Mouse (Mus musculus) left cerebral cortex, postnatal 14 days (tissue): Measurements from ENCODE around the gene Pdia5. TPM values are rescaled to one million over a fixed set of nuclear protein-coding genes. Genes with fewer than 3 reads are reported as not detected.

Source experiments
- DNase-seq, 2 experiments: peaks; one replicate each; pipeline ENCODE4 v3.0.0; 2021 to 2022; ENCODE audit warnings: low spot score in 2 of 2, mixed read lengths in 1 of 2
- intact Hi-C: fragments of 180-260 bp; cut with DNase I; formaldehyde crosslinking; loops from one replicate; pipeline ENCODE4 v1.15.1; 2025
- microRNA-seq, 2 experiments: library from miRNA; unstranded; fragments of <30 nt; microRNA quantifications; one replicate each; pipeline ENCODE4 v1.2.0; 2022
- total RNA-seq, 2 experiments: library from RNA; stranded (reverse); gene quantifications; 2 replicates each; pipeline ENCODE4 v1.2.3; 2021

Gene Pdia5
- total RNA-seq, 2 experiments from 2014 or later, result 3.8 to 4.3 TPM

DNA sequence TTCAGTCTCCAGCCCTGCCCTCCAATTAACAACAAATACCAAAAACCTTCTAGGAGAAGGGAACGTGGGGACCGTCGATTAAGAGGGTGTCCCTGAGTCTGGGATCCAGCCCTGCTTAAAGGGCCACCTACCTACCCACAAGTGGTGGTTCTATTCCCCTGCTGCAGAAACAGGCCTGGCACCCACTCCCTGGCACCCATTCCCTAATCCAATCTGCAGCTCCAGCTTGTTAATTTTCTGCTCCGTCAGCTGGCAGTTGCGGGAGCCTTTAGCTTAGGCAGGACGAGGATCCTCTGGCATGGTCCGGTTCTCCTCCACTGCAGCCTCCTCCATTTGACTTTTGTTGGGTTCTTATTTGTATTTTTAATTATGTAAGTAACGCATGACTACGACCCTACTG lies 87.3 kb downstream of the Pdia5 start:
- no peak for DNase-seq

DNA sequence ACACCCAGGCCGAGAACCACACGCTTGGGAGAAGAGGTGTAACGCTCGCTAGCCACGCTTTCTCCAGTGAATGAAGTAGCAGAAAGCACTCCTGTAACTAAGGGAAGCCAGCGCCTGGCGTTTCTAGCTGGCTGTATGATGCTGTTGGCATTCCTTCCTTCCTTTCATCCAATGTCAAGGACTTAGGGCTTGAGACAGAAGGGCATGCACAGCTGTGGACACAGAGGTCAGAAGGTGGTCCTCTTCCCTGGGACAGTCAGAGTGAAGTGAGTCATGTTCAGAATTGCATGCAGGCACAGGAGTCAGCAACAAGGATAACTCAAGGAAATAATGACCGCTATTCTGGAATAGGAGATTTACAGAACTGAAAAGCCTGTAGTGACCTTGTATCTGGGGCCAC lies 97.9 kb downstream of the Pdia5 start:
- no peak for DNase-seq
- intact Hi-C loops, result no loop called here

More for the DNA sequence above, 87.3 kb downstream of the Pdia5 start:
- intact Hi-C loops, result no loop called here

DNA sequence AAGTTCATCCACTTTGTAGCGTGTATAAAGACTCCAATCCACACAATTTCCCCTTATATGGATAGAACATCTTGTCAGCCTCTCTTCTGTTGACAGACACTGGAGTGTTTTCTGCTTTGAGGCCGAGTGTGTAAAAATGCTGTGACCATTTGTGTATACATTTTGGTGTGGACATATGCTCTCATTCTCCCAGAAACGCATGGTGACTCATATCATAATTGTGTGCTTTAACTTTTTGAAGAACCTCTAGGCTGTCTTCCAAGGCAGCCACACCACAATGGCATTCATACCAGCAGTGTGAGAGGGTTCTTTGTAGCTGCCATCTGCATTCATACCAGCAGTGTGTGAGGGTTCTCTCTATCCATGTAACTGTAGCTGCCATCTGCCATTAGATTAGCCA lies 105.0 kb downstream of the Pdia5 start:
- no peak for DNase-seq
- intact Hi-C loops, result no loop called here

DNA sequence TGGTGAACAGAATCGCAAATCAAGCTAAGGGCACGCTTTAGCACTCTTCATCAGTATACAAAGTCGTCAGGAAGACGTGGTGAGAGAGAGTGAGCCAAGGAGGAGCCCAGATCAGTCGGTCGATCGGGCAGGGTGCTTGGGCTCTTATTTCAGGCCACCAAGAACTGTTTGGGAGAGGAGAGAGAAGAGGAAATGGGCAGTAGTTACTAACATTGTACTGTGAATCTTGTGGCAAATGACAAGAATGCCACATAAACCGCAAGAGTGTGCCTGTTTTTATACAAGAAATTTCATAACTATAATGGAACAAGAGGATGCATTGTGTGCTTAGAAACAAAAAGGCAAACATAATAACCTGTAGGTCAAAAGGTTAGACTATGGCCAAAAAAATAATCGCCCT lies 110.6 kb downstream of the Pdia5 start:
- no peak for DNase-seq
- intact Hi-C loops, result no loop called here

DNA sequence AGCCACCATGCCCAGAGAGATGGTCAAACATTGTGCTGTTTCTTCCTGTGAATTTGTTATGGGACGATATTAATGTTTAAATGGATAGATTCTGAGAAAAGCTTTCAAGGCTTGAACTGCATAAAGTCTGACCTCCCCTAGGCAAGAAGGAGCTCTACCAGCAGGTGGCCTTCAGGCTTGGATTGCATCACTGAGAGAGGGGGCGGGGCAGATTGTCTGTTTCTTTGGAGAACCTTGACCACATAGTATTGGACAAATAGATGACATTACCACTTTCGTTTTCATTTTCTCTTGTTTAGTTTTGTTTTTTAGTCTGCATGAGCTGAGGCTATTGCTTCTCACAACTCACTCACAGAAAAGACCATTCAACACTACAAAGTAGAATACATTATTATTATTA lies 111.3 kb downstream of the Pdia5 start:
- DNase-seq, result no peak
- intact Hi-C loops, result no loop called here

DNA sequence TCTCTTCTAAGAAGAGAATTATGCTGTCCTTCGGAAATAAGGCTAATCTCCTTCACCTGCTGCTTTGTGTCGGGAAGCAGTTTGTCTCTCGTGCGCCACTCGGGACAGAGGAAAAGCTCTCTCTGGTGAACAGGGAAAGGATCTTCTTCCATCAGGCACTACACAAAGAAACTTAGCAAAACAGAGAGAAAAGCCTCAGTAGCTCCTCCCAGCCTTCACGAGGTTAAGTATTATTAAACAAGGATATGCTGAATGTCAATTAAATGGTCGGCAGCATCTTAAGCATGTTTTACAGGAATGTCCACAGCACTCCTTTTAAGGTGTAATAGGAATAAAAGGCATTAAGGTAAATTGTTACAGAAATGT lies 126.6 kb downstream of the Pdia5 start:
- intact Hi-C loops, result no loop called here
- no peak for DNase-seq

DNA sequence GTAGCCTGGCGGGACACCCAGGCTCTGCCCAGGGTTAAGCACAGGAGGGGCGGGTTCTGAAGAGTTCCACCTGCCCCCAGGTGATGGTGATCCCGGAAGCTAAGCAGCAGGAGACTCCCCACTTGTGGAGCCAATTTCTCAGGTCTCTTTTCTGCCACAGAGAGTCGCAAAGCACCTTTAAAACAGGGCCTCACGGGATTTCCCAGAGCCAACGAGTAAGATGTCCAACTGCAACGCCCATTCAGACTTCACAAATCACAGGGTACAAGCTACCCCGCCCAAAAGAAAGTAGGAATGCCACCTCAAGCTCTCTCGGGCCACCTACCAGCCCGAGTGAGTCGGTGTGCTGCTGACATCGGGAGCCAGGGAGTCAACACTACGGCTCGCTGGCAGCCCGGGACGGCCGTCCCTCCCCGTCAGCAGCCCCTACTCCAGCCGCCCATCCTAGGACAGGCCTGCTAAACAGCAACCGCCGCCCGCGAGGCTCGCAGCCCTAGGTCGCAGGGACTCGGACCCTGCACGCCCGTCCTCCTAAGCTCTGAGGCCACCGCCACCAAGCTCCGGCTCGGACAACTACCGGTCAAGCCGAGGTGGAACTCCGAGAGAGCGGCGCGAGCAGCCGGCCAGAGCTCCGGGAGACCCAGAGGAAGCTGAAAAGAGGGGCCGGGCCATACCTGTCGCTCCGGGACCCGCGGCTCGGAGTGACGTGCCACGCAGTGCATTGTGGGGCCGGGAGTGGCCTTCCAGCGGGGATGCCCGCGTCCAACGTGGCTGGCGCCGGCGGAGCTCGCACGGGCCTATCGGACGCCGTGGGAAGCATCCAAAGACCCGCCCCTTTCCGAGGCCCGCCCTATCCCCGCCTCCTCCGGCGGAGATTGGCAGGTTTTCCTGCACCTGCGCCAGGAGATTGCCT lies 127.3 kb downstream of the Pdia5 start, which contains the start of gene Sec22a:
Gene Sec22a, minus strand, starts transcription at position 769 of the 913 bp plus-strand sequence.
- intact Hi-C loops, result no loop called here
- DNase-seq, result peak; percentile 92 to 95

DNA sequence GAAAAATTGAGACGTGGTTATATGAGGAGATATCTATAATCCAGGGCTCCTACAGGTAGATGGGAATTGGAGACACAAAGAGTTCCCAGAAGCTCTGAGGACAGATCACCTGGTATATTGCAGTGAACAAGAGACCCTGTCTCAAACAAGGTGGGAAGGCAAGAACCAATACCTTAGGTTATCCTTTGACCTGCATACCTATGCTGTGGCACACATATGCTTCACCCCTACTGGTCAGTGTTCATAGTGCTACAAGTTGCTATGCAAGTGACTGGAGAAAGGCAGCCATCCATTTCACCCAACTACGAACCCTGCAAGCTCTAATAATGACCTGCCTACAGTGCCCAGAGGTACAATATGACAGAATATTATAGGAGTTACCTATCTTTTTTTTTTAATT lies 128.5 kb downstream of the Pdia5 start:
- no peak for DNase-seq
- intact Hi-C loops, result no loop called here

DNA sequence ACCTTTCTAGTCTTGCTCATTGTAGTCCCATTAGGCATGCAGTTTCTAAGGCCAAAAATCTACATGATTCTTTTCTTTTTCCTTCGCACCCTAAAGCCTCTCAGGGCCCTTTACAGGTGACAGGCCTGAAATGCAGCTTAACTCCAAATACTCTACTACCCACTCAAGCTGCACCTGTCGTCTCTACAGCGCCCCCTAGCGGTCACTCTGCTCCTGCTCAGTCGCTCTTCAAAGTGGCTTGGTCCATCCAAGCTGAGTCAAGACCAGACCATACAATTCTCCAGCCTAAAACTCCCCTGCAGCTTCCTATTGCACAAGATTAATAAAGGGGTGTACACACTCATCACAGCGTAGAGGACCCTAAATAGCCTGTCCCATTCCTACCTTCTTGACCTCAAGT lies 130.1 kb downstream of the Pdia5 start:
- DNase-seq, result peak; percentile 31 to 37
- intact Hi-C loops, result no loop called here

DNA sequence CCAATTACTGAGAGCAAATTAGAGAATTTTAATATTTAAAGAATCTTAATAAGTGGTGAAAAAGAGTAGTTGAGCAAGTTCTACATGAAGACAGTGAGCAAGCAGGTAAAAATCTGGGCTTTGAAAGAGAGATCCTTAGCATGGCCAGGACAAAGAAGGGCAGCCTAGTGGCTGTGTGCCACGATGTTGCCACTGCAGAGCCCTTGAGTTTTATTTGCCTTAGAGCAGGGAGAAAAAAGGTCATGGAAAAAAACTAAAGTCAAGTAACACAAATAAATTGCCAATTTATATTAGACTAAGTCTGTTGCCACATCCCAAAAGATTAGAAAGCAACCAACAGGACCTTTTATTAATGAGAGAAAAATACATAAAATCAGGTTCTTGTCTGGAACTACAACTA lies 133.2 kb downstream of the Pdia5 start:
- intact Hi-C loops, result no loop called here
- DNase-seq, result no peak

Small RNA genes lying within 50 kb of the gene (microRNA-seq; reads per million reads assigned to microRNA genes)
- gene Gm25548, result 0 reads per million in 2 experiments

Other genes starting within 250 kb of the Pdia5 start
- gene Sec22a, start 127.0 kb downstream of the Pdia5 start, total RNA-seq, result 10 to 100 TPM; 14.6 to 18.5 TPM
- 10 to 100 TPM; 17.3 to 21.7 TPM for gene Sema5b, start 50.3 kb upstream of the Pdia5 start, total RNA-seq